Mouse (Mus musculus) hindbrain, embryonic 14.5 days (tissue): ENCODE data around the gene Agbl1. TPM values are rescaled to one million over a fixed set of nuclear protein-coding genes. Genes with fewer than 3 reads are reported as not detected.

Experiments
- ATAC-seq: fragments of 200-750 bp; cut with Nextera tagmentation; 2 replicates; pipeline ENCODE4 v1.8.0; 2017; ENCODE audit warnings: moderate number of reproducible peaks, mild to moderate bottlenecking, moderate TSS enrichment, moderate library complexity; ENCODE audit not compliant: low FRiP score
- DNase-seq: peaks from one replicate; pipeline ENCODE4 v3.0.0-alpha.2; 2015; ENCODE audit warnings: low spot score
- H3K27ac ChIP-seq: fragments of 300-500 bp; sonication (generic); 2 replicates; pipeline ENCODE4 v1.5.1; 2014; ENCODE audit warnings: mild to moderate bottlenecking, moderate library complexity
- H3K27me3 ChIP-seq: fragments of 300-500 bp; sonication (generic); 2 replicates; pipeline ENCODE4 v1.6.1; 2014; ENCODE audit warnings: mild to moderate bottlenecking, low read length, mixed read lengths; ENCODE audit not compliant: control insufficient read depth, insufficient read depth
- H3K36me3 ChIP-seq: fragments of 300-500 bp; sonication (generic); replicated peaks from 2 replicates; pipeline ENCODE4 v1.6.1; 2014; ENCODE audit not compliant: control insufficient read depth, insufficient read depth
- H3K4me1 ChIP-seq: fragments of 300-500 bp; sonication (generic); replicated peaks from 2 replicates; pipeline ENCODE4 v1.6.1; 2014; ENCODE audit warnings: antibody characterized with exemption, low read length, mixed read lengths; ENCODE audit not compliant: control insufficient read depth, insufficient read depth
- H3K4me2 ChIP-seq: fragments of 300-500 bp; sonication (generic); replicated peaks from 2 replicates; pipeline ENCODE4 v1.6.1; 2014; ENCODE audit warnings: mild to moderate bottlenecking, moderate library complexity
- H3K4me3 ChIP-seq: fragments of 300-500 bp; sonication (generic); replicated peaks from 2 replicates; pipeline ENCODE4 v1.5.1; 2014; ENCODE audit warnings: mild to moderate bottlenecking, low read length
- H3K9ac ChIP-seq: fragments of 300-500 bp; sonication (generic); 2 replicates; pipeline ENCODE4 v1.6.1; 2014
- H3K9me3 ChIP-seq: fragments of 300-500 bp; sonication (generic); 2 replicates; pipeline ENCODE4 v1.6.1; 2016; ENCODE audit warnings: low read length; ENCODE audit not compliant: control insufficient read depth
- WGBS: fragments of 180-500 bp; shearing (Covaris S2); extraction: QIAGEN DNeasy Blood & Tissue Kit; methylation state at CpG from one replicate; pipeline ENCODE4 v1.1.7; 2014; 5-methylcytosine and 5-hydroxymethylcytosine counted together
- polyA plus RNA-seq: library from polyadenylated mRNA; unstranded; fragments of >200 nt; fragmentation: Nextera tagmentation; extraction: Ambion mirVana; gene quantifications from 2 replicates; pipeline ENCODE4 v1.2.1, GENCODE M21; 2014

Gene Agbl1
- polyA plus RNA-seq, 1 experiment from 2014 or later: 0.11 TPM

DNA sequence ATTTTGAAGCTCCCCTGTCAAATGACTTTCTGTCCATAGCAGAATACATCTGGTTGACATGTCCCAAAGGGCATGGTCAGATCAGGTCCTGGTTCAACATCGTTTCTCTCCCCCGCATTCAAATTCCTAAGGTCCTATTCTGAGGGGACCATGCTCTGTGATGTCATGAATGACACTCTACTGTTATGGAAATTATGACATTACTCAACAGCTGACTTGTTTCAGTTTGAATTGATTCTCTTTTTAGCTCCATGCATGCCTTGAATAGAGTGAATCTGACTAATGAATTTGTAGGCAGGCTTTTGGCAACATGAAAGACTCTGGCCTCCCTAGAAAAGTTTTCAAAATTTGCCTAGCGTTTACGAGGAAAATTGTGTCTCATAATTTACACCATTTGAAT lies 141.6 kb downstream of the Agbl1 start:
- Histone ChIP-seq H3K9me3 (no peaks in the 10 kb centered on the region), H3K4me3 (no peak overlapping the region), H3K9ac (no peak overlapping the region), H3K36me3 (no peaks in the 10 kb centered on the region), H3K4me1 (no peaks in the 10 kb centered on the region), H3K4me2 (no peak overlapping the region), H3K27me3 (no peaks in the 10 kb centered on the region), H3K27ac (no peak overlapping the region)
- ATAC-seq: no peak
- 25% methylated on average over 4 of the region's 4 CpGs for WGBS
- no peak for DNase-seq

DNA sequence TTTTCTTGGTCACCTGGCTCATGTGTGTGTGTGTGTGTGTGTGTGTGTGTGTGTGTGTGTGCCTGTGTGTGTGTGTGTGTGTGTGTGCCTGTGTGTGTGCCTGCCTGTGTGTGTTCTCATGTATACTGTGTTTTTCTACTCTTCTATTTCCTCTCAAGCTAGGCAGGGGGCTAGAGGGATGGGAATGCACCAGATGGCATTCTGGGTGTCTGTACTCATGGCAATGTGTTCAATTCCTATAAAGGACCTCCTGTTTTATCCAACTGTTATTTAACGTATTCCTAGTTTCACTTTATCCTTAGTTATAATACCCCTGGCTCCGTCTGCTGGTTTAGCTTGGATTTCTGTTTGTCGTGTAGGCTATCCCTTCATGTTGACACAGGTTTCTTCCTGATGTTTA lies 149.8 kb downstream of the Agbl1 start:
- Histone ChIP-seq H3K9ac (no peak overlapping the region), H3K36me3 (no peaks in the 10 kb centered on the region), H3K27me3 (no peaks in the 10 kb centered on the region), H3K4me2 (no peak overlapping the region), H3K27ac (no peak overlapping the region), H3K4me3 (no peak overlapping the region), H3K9me3 (no peaks in the 10 kb centered on the region), H3K4me1 (no peaks in the 10 kb centered on the region)
- DNase-seq: no peak
- ATAC-seq: no peak
- WGBS: 97% methylated on average over 3 of the region's 3 CpGs

DNA sequence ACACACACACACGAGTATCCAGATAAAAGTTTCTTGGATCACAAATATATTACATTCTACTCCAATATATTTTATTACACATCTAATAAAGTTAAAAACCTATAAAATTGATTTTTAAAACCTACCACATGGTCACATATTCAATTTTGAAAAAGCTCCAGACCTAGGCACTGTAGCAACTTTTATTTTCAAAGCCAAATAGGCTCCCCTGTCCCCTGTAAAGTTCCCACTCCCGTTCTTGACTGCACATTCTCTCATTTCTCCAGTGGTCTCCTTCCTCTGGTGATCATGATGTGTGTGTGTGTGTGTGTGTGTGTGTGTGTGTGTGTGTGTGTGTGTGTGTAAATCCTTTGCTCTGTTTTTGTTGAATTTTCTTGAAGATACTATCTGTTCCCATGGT lies 152.3 kb downstream of the Agbl1 start:
- no peaks in the 10 kb centered on the region for H3K9me3 ChIP-seq
- no peak for ATAC-seq
- no peaks in the 10 kb centered on the region for H3K4me1 ChIP-seq
- no peak for DNase-seq
- H3K4me3 ChIP-seq: no peak overlapping the region
- no peaks in the 10 kb centered on the region for H3K36me3 ChIP-seq
- WGBS: 87% methylated on average over 2 of the region's 2 CpGs
- no peak overlapping the region for H3K27ac ChIP-seq
- no peak overlapping the region for H3K9ac ChIP-seq
- no peak overlapping the region for H3K4me2 ChIP-seq
- no peaks in the 10 kb centered on the region for H3K27me3 ChIP-seq

DNA sequence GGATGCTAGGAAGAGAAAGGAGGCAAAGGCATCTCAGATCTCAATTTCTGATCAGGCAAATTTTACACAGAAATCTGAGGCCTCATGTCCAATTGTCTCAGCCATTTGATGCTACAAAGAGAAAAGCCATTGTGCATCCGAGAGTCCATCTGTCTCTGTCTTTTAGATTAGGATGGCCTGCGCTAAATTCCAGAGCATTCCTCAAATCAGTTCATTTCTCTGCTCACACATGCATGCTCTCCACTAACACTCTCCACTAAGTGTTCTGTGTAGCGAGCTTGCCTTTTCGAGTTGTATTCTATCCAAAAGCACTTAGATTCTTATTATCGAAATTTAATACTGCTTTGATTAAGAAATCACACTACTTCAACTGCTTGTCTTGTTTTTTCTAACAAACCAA lies 159.6 kb downstream of the Agbl1 start:
- no peak for DNase-seq
- peaks cover 6% of the 10 kb centered on the region for H3K4me1 ChIP-seq
- ATAC-seq: no peak
- H3K36me3 ChIP-seq: no peaks in the 10 kb centered on the region
- H3K4me2 ChIP-seq: no peak overlapping the region
- no peaks in the 10 kb centered on the region for H3K9me3 ChIP-seq
- no peak overlapping the region for H3K27ac ChIP-seq
- no peak overlapping the region for H3K9ac ChIP-seq
- 72% methylated on average over 5 of the region's 5 CpGs for WGBS
- no peak overlapping the region for H3K4me3 ChIP-seq
- H3K27me3 ChIP-seq: no peaks in the 10 kb centered on the region

DNA sequence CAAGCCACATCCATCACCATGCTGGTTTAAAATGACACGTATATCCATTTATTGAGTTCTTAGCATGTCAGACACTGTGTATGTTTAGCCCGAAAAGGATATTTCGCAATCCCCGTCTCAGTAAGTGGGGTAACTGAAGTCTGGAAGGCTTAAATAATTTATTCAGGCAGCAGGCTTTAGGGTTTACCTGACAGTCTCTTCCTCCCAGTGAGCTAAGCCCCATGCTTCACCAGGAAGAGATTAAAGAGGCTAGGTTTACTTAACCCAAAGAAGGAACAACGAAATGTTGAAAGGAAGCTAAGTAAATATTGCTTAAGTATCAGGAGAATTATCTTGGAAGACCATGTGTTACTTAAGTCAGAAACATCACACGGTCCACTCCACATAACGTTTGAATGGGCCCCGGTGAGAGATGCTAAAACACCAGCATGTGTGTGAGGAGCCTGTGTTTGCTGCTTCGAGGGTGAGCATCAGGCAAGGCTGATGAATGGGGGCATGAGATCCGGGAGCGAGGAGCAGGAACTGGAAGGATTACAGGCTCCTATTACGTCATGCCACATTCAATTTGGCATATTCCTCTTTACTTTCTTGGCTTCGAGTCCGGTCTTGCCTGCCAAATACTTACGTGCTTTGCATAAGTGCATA lies 162.7 kb downstream of the Agbl1 start:
- H3K4me2 ChIP-seq: peak overlapping the region; percentile 47
- H3K9ac ChIP-seq: no peak overlapping the region
- WGBS: 23% methylated on average over 15 of the region's 15 CpGs
- H3K27me3 ChIP-seq: no peaks in the 10 kb centered on the region
- peaks cover 6% of the 10 kb centered on the region for H3K4me1 ChIP-seq
- DNase-seq (no peak), ATAC-seq (peak; percentile 74)
- peak overlapping the region; percentile 20; the same call in 1 of the 2 replicates for H3K4me3 ChIP-seq
- H3K36me3 ChIP-seq: no peaks in the 10 kb centered on the region
- no peaks in the 10 kb centered on the region for H3K9me3 ChIP-seq
- H3K27ac ChIP-seq: no peak overlapping the region

DNA sequence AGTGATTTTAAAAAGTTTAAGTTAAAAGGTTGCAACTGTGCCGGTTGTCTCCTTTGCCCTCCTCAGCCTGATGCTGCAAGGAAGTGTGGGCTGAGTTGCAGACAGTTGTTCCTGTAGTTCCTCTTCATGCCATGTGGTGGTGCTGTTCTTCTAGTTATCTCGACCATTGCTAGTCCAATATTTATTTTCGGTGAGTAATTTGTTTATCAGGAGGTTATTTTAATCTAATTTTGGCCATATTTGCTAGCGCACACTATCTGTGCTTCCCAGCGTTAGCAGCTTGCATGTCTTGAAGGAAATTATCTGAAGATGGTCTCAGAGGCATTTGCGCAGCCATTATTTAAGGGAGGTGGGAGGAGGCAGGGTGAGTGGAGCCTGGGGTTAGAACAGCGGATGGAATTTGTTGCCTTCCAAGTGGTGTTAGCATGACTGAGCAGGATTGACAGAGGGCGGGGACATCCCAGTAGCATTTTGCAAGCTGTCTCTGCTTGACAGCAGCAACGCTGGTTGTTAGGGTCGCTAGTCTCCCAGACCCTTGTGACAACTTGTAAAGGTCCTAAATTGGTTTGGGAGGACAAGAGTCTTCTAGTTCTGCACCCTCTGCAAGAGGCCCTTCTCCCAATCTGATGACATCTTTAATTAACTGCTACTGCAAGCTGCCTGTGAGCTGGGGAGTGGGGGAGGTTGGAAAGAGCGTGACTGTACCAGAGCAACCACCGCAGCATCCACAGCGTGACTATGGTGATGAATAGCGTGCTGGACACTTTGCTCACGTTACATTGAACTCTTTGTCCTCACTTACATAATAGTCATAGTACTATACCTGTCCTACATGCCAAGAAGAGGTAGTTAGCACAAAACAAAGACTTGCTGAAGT lies 163.5 kb downstream of the Agbl1 start:
- Histone ChIP-seq H3K36me3 (no peaks in the 10 kb centered on the region), H3K9me3 (no peaks in the 10 kb centered on the region), H3K4me1 (peaks cover 6% of the 10 kb centered on the region; the same call in 1 of the 2 replicates), H3K9ac (peak overlapping the region; percentile 29; the same call in 1 of the 2 replicates), H3K27me3 (no peaks in the 10 kb centered on the region), H3K4me2 (peak overlapping the region; percentile 47), H3K4me3 (peak overlapping the region; percentile 20), H3K27ac (peak overlapping the region; percentile 57; the same call in 1 of the 2 replicates)
- 6% methylated on average over 15 of the region's 15 CpGs for WGBS
- DNase-seq (peak; percentile 91), ATAC-seq (peak; percentile 93)

DNA sequence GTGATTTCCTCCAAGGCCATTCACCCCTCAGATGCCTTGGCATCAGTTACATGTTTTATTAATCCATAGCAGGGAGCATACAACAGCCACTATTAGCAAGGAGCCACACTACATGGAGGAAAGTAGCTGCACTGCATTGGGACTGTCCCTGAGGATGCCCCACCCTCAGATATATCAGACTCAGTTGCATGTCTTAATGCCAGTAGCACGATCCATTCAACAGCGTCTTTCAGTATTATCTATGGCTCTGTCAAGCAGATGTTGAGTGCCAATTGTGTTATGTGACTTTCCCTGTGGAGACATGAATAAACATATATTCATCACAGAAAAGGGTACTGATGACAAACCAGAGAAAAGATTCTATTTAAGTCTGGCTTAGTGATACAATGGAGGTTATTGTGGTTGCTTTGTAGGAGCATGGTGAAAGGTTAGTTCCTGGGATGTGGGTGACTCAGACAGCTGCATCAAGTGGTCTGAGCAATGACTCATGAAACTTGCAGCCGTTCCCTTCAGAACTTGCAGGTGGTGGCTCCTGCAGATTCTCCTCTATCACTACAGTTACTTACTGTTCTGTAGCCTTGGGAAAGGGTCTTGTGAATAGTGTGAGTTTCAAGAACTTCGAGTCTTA lies 178.4 kb downstream of the Agbl1 start:
- no peaks in the 10 kb centered on the region for H3K9me3 ChIP-seq
- no peaks in the 10 kb centered on the region for H3K27me3 ChIP-seq
- no peak overlapping the region for H3K4me3 ChIP-seq
- H3K27ac ChIP-seq: no peak overlapping the region
- no peaks in the 10 kb centered on the region for H3K4me1 ChIP-seq
- H3K36me3 ChIP-seq: no peaks in the 10 kb centered on the region
- H3K9ac ChIP-seq: no peak overlapping the region
- DNase-seq (no peak), ATAC-seq (no peak)
- WGBS: 24% methylated on average over 4 of the region's 4 CpGs
- no peak overlapping the region for H3K4me2 ChIP-seq

DNA sequence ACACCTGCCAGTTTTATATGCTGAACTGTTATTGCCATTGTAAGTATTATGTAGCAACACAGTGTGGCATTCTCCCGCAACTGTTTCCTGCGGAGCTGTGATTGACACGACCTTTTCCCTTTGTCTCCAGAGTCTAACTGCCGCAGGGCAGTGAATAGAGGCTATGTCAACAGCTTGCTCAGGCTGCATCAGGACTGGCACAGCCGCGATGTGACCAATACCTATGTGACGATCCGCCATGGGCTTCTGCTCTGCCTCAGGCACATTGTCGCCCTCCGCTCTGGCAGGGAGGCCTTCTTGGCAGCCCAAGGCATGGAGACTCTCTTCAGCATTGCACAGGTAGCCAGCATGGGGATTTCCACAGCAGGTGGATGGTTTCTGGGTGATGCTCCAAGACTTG lies 179.3 kb downstream of the Agbl1 start:
- H3K4me2 ChIP-seq: no peak overlapping the region
- H3K9me3 ChIP-seq: no peaks in the 10 kb centered on the region
- no peaks in the 10 kb centered on the region for H3K27me3 ChIP-seq
- no peaks in the 10 kb centered on the region for H3K36me3 ChIP-seq
- H3K4me3 ChIP-seq: no peak overlapping the region
- 30% methylated on average over 10 of the region's 10 CpGs for WGBS
- DNase-seq (no peak), ATAC-seq (no peak)
- H3K27ac ChIP-seq: no peak overlapping the region
- no peak overlapping the region for H3K9ac ChIP-seq
- no peaks in the 10 kb centered on the region for H3K4me1 ChIP-seq

DNA sequence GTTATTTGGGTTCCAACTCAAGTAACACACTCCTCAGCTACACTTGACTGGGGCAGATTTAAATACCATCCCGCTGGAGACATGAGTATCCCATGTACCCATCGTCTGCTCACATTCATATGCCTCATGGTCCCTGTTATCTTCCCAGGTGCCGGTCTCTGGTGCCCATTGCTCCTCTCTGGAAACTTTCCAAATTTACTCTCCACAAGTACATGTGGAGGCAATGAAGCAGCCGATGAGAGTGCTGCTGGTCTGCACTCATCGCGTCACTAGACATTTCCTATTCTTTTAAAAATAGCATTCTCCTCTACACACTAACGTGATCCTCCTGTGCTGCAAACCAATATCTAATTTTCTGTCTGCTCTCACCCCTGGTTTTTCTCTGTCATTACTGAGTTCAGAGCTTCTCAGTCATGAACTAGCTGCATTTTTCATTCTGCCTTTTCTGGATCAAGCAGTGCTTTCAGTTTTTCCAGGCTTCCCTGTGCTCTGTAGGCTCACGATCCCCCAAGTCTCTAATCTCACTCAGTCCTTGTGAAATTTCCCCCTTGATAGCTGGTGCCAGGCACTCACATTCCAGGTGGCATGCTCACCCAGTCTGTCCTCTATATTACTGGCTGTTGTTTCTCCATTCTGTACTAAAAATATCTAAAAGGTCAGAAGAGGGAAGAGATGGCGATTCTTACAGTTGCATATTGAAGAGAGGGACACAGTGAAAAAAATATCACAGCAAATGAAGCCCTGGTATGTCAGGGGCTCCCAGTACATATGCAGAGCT lies 180.9 kb downstream of the Agbl1 start:
- 83% methylated on average over 9 of the region's 9 CpGs for WGBS
- no peaks in the 10 kb centered on the region for H3K9me3 ChIP-seq
- no peak overlapping the region for H3K4me2 ChIP-seq

More for the DNA sequence above, 180.9 kb downstream of the Agbl1 start:
- H3K36me3 ChIP-seq: no peaks in the 10 kb centered on the region
- no peaks in the 10 kb centered on the region for H3K27me3 ChIP-seq
- no peak for DNase-seq
- ATAC-seq: no peak
- no peak overlapping the region for H3K27ac ChIP-seq
- no peaks in the 10 kb centered on the region for H3K4me1 ChIP-seq
- H3K4me3 ChIP-seq: no peak overlapping the region
- H3K9ac ChIP-seq: no peak overlapping the region
